8 mouse cellular contexts compared by ENCODE assay signal in genomic region chr19:37208986-37209385, GRCm38 (mm10). TPM values are rescaled to one million over a fixed set of nuclear protein-coding genes. Genes with fewer than 3 reads are reported as not detected.
A peak's percentile ranks its signal among the peaks of the same experiment; 100 is the strongest.
DNase-seq lines count a peak whose midpoint lies in the region; ATAC-seq and TF ChIP-seq lines count a peak whose summit lies in the region.

No protein-coding gene starts in this region.

- peaks cover 3% of the 10 kb centered on the region; the same call in 1 of the 2 replicates for H3K4me1 ChIP-seq in testis, adult 2 months (ENCODE audit: control insufficient read depth, insufficient read depth, low read length)
- H3K4me1 ChIP-seq in forebrain, embryonic 10.5 days, result peaks cover 24% of the 10 kb centered on the region
- H3K4me1 ChIP-seq in liver, embryonic 11.5 days (replicated peaks; ENCODE audit: control insufficient read depth, insufficient read depth, low read length), result peaks cover 19% of the 10 kb centered on the region
- peaks cover 3% of the 10 kb centered on the region; the same call in 1 of the 2 replicates for H3K4me1 ChIP-seq in stomach, postnatal 0 days (replicated peaks; ENCODE audit: control insufficient read depth, insufficient read depth)

- TF ChIP-seq CTCF in testis, adult 2 months (IDR thresholded peaks at IDR 0.05; ENCODE audit: control insufficient read depth, insufficient read depth, insufficient replicate concordance, low read depth, low read length), result no peak
- no peak for TF ChIP-seq CTCF in stomach, postnatal 0 days (IDR thresholded peaks at IDR 0.05; ENCODE audit: low read depth)

- no peak for ATAC-seq in liver, embryonic 11.5 days (replicated peaks; ENCODE audit: low FRiP score)
- no peak for ATAC-seq in stomach, postnatal 0 days (ENCODE audit: low FRiP score, low TSS enrichment)

- peak overlapping the region; percentile 99 for H3K9ac ChIP-seq in liver, embryonic 11.5 days (ENCODE audit: low read depth, low read length)
- H3K9ac ChIP-seq in stomach, postnatal 0 days (ENCODE audit: low read length), result no peak overlapping the region

- peak overlapping the region; percentile 89 for H3K4me2 ChIP-seq in liver, embryonic 11.5 days
- peak overlapping the region; percentile 97 for H3K4me2 ChIP-seq in stomach, postnatal 0 days (replicated peaks; ENCODE audit: low read depth)

- TF ChIP-seq POLR2A in testis, adult 2 months (IDR thresholded peaks at IDR 0.05; ENCODE audit: control insufficient read depth, low read depth, low read length), result no peak

- WGBS in forebrain, embryonic 10.5 days, result 91% methylated on average over 7 of the region's 7 CpGs
- 74% methylated on average over 7 of the region's 7 CpGs for WGBS in liver, embryonic 11.5 days
- 39% methylated on average over 7 of the region's 7 CpGs for WGBS in stomach, postnatal 0 days

- peak overlapping the region; percentile 99; the same call in 1 of the 2 replicates for H3K4me3 ChIP-seq in testis, adult 2 months (ENCODE audit: control insufficient read depth, low read depth, low read length)
- H3K4me3 ChIP-seq in forebrain, embryonic 10.5 days, result peak overlapping the region; percentile 89
- peak overlapping the region; percentile 98 for H3K4me3 ChIP-seq in liver, embryonic 11.5 days (ENCODE audit: low read depth, low read length)
- H3K4me3 ChIP-seq in stomach, postnatal 0 days (ENCODE audit: low read depth, low read length), result peak overlapping the region; percentile 95

- intact Hi-C loops in gastrocnemius, postnatal 14 days (cut with DNase I; ENCODE audit: low total_unique reads), result no loop called here

- TF ChIP-seq EP300 in stomach, postnatal 0 days (optimal IDR thresholded peaks at IDR 0.05), result no peak

- no peaks in the 10 kb centered on the region for H3K27me3 ChIP-seq in testis, adult 2 months (ENCODE audit: control insufficient read depth, insufficient read depth, low read length)
- peaks cover 10% of the 10 kb centered on the region for H3K27me3 ChIP-seq in forebrain, embryonic 10.5 days (ENCODE audit: poor library complexity, severe bottlenecking)
- H3K27me3 ChIP-seq in liver, embryonic 11.5 days (replicated peaks; ENCODE audit: control insufficient read depth, insufficient read depth, low read length), result no peaks in the 10 kb centered on the region
- H3K27me3 ChIP-seq in stomach, postnatal 0 days (ENCODE audit: control insufficient read depth, insufficient read depth, low read length), result no peaks in the 10 kb centered on the region

- DNase-seq in testis, postnatal 10 days (ENCODE audit: low spot score), result no peak
- DNase-seq in forebrain, embryonic 10.5 days (ENCODE audit: extremely low spot score, low spot score), result no peak
- DNase-seq in liver, embryonic 11.5 days (ENCODE audit: low spot score), result peak; percentile 8
- DNase-seq in stomach, postnatal 0 days (ENCODE audit: low spot score), result no peak
- DNase-seq in gastrocnemius, postnatal 14 days, result no peak
- DNase-seq in thymus, postnatal 14 days, result no peak
- no peak for DNase-seq in gastrocnemius, adult 8-10 months (ENCODE audit: low spot score in 2 of 2)

- H3K9me3 ChIP-seq in forebrain, embryonic 10.5 days, result no peaks in the 10 kb centered on the region
- no peaks in the 10 kb centered on the region for H3K9me3 ChIP-seq in liver, embryonic 11.5 days (ENCODE audit: control insufficient read depth, low read length)
- H3K9me3 ChIP-seq in stomach, postnatal 0 days (ENCODE audit: control insufficient read depth, low read length), result no peaks in the 10 kb centered on the region

- H3K36me3 ChIP-seq in testis, adult 2 months (ENCODE audit: control insufficient read depth, insufficient read depth, low read length), result no peaks in the 10 kb centered on the region
- peaks cover 45% of the 10 kb centered on the region for H3K36me3 ChIP-seq in forebrain, embryonic 10.5 days (replicated peaks)
- peaks cover 21% of the 10 kb centered on the region for H3K36me3 ChIP-seq in liver, embryonic 11.5 days (ENCODE audit: control insufficient read depth, insufficient read depth, low read length)
- H3K36me3 ChIP-seq in stomach, postnatal 0 days (ENCODE audit: control insufficient read depth, insufficient read depth, low read length), result peaks cover 5% of the 10 kb centered on the region

- H3K27ac ChIP-seq in testis, adult 2 months (ENCODE audit: control insufficient read depth, insufficient read depth, low read depth, low read length), result no peak overlapping the region
- H3K27ac ChIP-seq in forebrain, embryonic 10.5 days, result peak overlapping the region; percentile 96; the same call in 1 of the 2 replicates
- peak overlapping the region; percentile 96 for H3K27ac ChIP-seq in liver, embryonic 11.5 days (ENCODE audit: low read depth, low read length)
- H3K27ac ChIP-seq in stomach, postnatal 0 days (replicated peaks), result no peak overlapping the region

RNA-seq across cellular contexts. Expression of gene Cpeb3, which starts 0.6 kb away (rescaled TPM):
- polyA plus RNA-seq in testis, adult 2 months (2012; rRNA removed), result 86.5 and 93.6 TPM in 2 replicates
- 0.69 and 0.95 TPM in 2 replicates for polyA plus RNA-seq in forebrain, embryonic 10.5 days (2016; fragmentation: Nextera tagmentation; extraction: Ambion mirVana)
- polyA plus RNA-seq in liver, embryonic 11.5 days (2014; fragmentation: Nextera tagmentation; extraction: Ambion mirVana), result 1.3 and 2.0 TPM in 2 replicates
- polyA plus RNA-seq in stomach, postnatal 0 days (2015; fragmentation: Nextera tagmentation; extraction: Ambion mirVana), result 1.2 and 1.3 TPM in 2 replicates
- 10 to 100 TPM; 33.6 to 37.2 TPM for total RNA-seq in gastrocnemius, postnatal 14 days (2021)
- total RNA-seq in gastrocnemius, adult 8-10 months (2022), result 10 to 100 TPM; 59.4 to 62.5 (median 61.2) TPM

RNA-seq across cellular contexts. Expression of gene March5, which starts 1.6 kb away (rescaled TPM):
- 27.5 and 31.2 TPM in 2 replicates for polyA plus RNA-seq in testis, adult 2 months (2012; rRNA removed)
- 109 and 112 TPM in 2 replicates for polyA plus RNA-seq in forebrain, embryonic 10.5 days (2016; fragmentation: Nextera tagmentation; extraction: Ambion mirVana)
- 117 and 130 TPM in 2 replicates for polyA plus RNA-seq in liver, embryonic 11.5 days (2014; fragmentation: Nextera tagmentation; extraction: Ambion mirVana)
- polyA plus RNA-seq in stomach, postnatal 0 days (2015; fragmentation: Nextera tagmentation; extraction: Ambion mirVana), result 49.9 and 50.0 TPM in 2 replicates
- total RNA-seq in gastrocnemius, postnatal 14 days (2021), result 10 to 100 TPM; 61.5 to 64.8 TPM
- total RNA-seq in gastrocnemius, adult 8-10 months (2022), result 10 to 100 TPM; 78.2 to 92.8 (median 84.4) TPM

Comparison
In these comparisons a context has a peak if more than half of its experiments do, and no peak if none do; other contexts are left out.
1. H3K27ac ChIP-seq: peak in forebrain, embryonic 10.5 days (single experiment) and liver, embryonic 11.5 days (single experiment); none in testis, adult 2 months (single experiment) and stomach, postnatal 0 days (single experiment).
2. RNA of gene Cpeb3, which starts 0.6 kb away (polyA plus RNA-seq): 86.5 to 93.6 TPM in testis, adult 2 months; 1.3 to 2.0 TPM in liver, embryonic 11.5 days, 1.2 to 1.3 TPM in stomach, postnatal 0 days and 0.69 to 0.95 TPM in forebrain, embryonic 10.5 days; every median in the first group is over 10 times any median in the second.
3. Peak in every context shown above with its lines, with median percentiles within 50 percentile points of each other: H3K4me3 ChIP-seq.